Mouse (Mus musculus) spleen, adult 2 months (tissue): ENCODE measurements around the gene Polr1d.

Source experiments
- CTCF ChIP-seq: fragments of 200-500 bp; IDR thresholded peaks from 2 replicates; pipeline ENCODE4 v1.5.1; 2011; ENCODE audit warnings: mild to moderate bottlenecking, inconsistent platforms; ENCODE audit not compliant: insufficient read depth, insufficient read length, insufficient replicate concordance; ENCODE audit errors: extremely low read depth
- POLR2A ChIP-seq: fragments of 200-500 bp; IDR thresholded peaks from 2 replicates; pipeline ENCODE4 v1.6.1; 2011; ENCODE audit warnings: low read depth, low read length, inconsistent platforms

- TF ChIP-seq CTCF, result no peak
- TF ChIP-seq POLR2A, result no peak
These were observed 58.2 kb downstream of the Polr1d start for GRCm38 (mm10) chr5:147135089-147135446.
